Mouse (Mus musculus) urinary bladder, postnatal 4 days (tissue): ENCODE data around the gene Strap.
"Not testable (repeated sequence)": the region's sequence is repeated elsewhere in the genome, so short reads cannot be mapped to it uniquely, and the experiment has no call there.

Experiments used
- DNase-seq, 2 experiments: peaks; one replicate each; pipeline ENCODE4 v3.0.0; 2021 to 2022; ENCODE audit warnings: low spot score in 2 of 2

Strap gene

DNA sequence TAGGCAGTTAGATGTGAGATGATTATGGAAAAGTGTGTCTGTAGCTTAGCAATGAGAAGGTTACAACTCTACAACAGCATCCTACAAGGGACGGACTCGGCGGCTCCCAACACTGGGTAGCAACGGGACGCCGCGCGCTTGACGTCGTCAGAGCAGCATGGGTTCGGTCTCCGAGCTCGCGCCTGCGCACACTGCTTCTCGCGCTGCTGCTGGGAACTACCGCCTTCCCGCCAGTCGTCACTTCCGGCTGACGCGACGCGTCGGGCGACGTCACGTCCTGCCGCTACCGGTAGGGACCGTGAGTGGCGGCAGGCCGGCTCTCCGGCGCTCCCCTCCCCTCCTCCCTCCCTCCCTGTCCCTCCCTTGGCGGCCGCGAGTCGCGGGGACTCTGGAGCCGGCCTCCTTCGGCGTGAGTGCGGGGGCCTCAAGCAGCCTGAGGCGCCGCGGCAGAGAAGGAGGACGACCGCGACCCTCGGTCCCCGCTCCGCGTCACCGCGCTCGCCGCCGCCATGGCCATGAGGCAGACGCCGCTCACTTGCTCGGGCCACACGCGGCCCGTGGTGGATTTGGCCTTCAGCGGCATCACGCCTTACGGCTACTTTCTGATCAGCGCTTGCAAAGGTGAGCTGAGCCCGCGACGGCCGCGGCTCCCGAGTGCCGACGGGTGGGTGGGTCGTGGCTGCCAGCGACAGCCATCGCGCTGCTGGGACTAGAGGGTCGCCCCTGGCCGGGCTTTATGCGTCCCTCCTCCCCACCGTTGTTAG is at the start of gene Strap:
TSS of gene Strap (plus strand) at position 233 of the 764 bp plus-strand sequence.
- DNase-seq, result peak; percentile 86 to 93

- no peak for DNase-seq
Observed at GRCm38 (mm10) chr6:137687667-137688066, 47.2 kb upstream of the Strap start.

DNA sequence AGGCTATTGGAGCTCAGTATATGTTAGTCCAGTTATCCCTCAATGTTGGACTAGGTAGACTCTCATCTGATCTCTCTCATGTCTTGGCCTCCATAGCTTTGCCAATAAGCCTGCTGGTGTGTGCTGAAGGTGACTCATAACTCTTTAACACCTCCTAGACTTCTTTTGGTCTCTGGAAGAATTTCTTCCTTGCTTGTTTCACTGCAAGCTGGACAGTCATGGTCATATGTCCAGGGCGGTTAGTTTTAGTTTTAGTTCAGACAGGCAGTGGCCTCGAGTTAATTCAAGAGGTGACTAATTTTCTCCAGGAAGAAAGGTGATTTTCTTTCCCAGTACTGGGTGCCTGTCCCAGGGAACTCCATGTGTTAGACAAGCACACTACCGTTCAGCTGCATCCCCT is 46.8 kb upstream of the Strap start:
- no peak for DNase-seq

DNA sequence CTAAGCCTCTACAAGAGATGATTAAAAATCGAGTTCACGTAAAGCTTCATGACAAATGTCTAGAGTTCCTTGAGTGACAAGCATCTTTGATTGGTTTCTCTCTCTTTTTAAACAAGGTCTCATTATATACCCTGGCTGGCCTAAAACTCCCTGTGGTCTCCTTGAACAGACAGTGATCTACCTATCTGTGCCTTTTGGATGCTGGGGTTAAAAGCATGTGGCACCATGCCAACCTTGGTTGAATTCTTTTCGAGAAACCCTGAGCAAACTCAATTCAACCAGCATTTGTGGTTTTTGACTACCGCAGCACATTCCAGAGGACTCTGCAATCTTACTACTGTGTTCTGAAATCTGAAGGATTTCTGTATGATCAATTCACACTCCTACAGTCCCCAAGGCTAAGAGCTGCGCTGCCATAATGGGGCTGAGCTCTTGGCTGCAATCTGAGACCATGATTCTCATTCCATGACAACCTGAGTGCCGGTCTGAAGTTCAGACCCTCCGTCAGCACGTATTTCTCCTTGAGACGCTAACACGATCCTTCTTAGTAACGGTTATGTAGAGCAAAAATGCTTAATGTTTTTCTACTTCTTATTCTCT is 46.3 kb upstream of the Strap start:
- no peak for DNase-seq

GRCm38 (mm10) chr6:137690550-137691119 is 44.2 kb upstream of the Strap start:
- no peak for DNase-seq

GRCm38 (mm10) chr6:137694310-137694709 is 40.6 kb upstream of the Strap start:
- no peak for DNase-seq

GRCm38 (mm10) chr6:137695046-137695445 is 39.8 kb upstream of the Strap start:
- DNase-seq, result no peak

- DNase-seq, result no peak
Observed at GRCm38 (mm10) chr6:137696445-137697204, 38.3 kb upstream of the Strap start.

- DNase-seq, result no peak
Observed at GRCm38 (mm10) chr6:137699434-137699833, 35.4 kb upstream of the Strap start.

DNA sequence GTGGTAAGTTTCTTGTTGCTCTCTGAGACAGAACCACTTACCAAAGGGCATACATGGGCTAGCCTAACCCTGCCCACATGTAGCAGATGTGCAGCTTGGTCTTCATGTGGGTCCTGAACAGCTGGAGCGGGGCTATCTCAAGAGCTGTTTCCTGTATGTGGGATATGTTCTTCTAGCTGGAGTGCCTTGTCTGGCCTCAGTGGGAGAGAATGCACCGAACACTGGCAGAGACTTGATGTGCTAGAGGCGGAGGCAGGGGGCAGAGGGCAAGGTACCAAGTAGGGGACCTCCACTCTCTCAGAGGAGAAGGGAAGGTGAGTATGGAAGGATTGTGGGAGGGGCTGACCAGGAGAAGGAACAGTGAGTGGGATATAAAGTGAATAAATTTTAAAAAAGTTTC is 32.7 kb upstream of the Strap start:
- DNase-seq, result no peak

DNA sequence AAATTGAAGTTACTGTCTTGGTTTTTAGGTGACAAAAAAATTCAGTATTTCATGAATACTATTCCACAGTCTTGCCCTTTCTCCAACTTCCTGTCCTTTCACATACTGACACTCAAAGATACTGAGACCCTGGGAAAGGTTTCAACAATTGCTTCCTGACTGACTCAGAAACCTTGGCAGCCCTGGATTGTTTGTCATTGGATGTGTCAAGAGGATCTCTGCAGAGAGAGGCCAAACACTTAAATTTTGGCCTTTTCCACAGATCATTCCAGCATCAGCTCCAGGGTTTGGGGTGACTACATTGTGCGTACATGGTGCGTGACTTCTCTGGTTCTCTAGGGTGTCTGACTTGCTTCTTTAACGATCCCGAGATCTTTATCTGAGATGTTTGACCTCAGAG is 32.0 kb upstream of the Strap start:
- DNase-seq, result no peak

GRCm38 (mm10) chr6:137703431-137703830 is 31.4 kb upstream of the Strap start:
- DNase-seq, result no peak

DNA sequence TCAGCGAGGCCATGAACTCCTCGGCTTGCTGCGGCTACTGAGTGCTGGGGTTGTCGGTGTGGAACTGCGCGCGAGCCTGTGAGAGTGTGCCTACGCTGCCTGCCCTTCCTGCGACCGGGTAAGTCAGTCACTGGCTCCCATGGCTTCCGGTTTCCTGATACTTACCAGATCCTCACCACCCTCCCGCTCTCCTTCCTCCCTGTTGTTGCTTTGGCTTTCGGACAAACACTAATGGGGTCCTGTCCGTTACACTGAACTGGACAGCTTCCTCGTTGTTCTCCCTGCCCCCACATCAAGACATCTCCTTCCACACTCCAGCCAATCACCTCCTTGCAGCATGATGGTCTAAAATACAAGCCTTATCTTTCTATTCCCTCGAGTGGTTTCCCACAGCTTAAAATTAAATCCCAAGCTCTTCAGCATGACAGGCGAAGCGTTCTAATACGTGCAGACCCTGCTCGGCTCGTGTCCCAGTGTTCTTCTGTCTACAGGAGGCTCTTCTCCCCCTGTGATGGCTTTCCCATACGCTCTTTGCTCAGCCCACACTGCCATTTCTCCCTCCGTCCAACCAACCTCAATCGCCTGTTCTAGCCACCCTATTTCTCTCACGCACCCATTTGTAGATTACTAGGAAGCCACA is 30.5 kb upstream of the Strap start:
- DNase-seq, result no peak

DNA sequence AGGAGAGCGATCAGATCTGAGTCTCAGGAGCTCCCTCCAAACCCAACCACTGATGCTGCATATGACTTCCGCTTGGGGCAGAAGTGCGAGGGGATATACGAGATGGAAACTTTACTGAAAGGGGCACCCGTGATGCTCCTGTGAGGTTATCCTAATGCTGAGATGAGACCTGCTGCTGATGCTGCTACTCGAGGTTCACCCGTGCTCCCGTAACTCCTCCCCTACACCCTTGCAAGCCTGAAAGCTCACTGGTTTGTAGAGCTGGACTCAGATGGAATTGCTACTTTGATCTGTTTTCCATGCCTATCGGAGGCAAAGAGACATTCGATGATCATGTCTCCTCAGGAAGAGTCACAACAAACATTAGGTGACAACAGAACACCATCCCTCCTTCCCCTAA is 28.7 kb upstream of the Strap start:
- no peak for DNase-seq

DNA sequence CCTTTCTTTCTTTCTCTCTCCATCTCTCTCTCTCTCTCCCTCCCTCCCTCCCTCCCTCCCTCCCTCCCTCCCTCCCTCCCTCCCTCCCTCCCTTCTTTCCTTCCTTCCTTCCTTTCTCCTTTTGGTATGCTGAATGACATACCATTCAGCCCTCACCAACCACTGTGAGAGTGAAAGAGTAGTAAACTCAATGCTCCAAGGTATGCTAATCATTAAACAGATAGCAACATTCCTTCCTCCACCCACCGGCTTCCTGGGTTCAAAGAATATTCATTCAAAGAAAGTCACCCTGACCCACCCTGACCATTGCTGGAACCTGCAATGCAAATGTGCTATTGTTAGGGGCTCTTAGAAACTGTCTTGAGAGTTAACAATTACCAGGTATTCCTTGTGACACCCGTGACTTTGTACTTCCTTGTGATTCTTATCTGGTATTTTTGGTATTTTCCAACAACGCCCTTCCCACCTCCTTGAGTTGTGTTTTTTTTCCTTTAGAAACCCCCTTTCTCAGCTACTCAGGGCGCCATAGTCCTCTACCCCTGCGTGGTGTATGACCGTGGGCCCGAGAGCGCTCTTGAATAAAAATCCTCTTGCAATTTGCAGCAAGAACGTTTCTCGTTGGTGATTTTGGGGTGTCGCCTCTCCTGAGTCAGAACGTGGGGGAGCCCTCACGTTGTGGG is 26.0 kb upstream of the Strap start:
- DNase-seq, result not testable (repeated sequence)

DNA sequence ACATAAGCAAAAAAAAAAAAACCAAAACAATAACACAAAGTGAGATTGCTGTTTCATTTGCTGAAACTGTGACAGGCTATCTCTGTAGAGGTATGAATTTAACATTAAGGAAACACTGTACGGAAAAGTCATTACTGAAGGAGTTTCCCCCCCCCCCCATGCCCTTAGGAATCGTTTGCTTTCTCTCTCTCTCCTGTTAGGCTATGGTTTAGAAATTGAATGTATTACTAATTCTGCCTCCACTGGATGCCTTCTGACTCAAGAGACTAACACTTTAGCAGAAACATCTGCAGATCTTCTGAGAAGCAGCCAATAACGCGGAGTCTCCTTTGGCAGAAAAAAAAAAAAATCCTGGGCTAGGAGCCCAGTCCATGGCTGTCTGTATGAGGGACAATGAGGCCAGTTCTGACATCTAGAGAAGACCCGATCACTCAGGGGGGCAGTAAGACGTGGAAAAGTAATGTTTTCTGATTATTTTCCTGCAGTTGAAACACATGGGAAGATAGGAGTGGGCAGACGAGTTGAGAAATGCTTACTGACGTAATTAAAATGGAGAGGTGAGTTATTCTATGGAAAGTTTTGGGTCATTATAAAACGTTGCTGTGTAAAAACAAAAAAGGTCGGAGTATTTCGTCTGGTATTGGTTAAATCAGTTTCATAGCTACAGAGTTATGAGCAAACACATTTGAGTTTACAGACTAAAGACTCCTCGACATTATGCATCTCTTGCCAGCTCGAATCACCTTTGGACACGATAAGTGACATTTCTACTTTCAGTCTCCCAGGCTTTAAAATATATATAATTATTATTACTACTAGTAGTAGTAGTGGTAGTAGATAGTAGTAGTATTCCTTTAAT is 24.5 kb upstream of the Strap start:
- DNase-seq, result no peak

- DNase-seq, result no peak
Observed at GRCm38 (mm10) chr6:137712654-137713309, 22.1 kb upstream of the Strap start.

DNA sequence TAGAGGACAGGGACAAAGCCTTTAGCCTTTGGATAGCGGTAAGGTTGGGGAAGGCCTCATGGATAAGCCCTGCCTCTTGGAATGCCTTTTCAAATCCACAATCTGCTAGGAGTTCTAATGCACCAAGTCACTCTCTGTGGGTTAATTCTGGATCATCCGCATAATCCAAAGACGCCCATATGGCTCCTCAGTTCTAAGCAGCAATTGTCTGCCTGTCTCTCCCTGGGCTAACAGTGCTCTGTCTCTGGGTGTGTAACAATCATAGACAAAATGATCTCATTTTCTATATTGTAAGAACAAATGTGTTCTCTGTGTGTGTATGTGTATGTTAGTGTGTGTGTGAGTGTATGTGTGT is 21.6 kb upstream of the Strap start:
- DNase-seq, result no peak

- no peak for DNase-seq
Observed at GRCm38 (mm10) chr6:137716802-137717201, 18.1 kb upstream of the Strap start.
